Mouse (Mus musculus) hindbrain, embryonic 11.5 days (tissue): Measurements from ENCODE around the gene Gsdma2. TPM values are rescaled to one million over a fixed set of nuclear protein-coding genes. Genes with fewer than 3 reads are reported as not detected.
"Not testable (repeated sequence)": the region's sequence is repeated elsewhere in the genome, so short reads cannot be mapped to it uniquely, and the experiment has no call there.

Experiments used
- ATAC-seq: fragments of 200-750 bp; cut with Nextera tagmentation; 2 replicates; pipeline ENCODE4 v1.8.0; 2017; ENCODE audit warnings: mild to moderate bottlenecking, moderate TSS enrichment, moderate library complexity; ENCODE audit not compliant: low FRiP score
- DNase-seq: peaks from one replicate; pipeline ENCODE4 v3.0.0-alpha.2; 2015; ENCODE audit warnings: low spot score
- H3K27ac ChIP-seq: fragments of 300-500 bp; sonication (generic); 2 replicates; pipeline ENCODE4 v1.5.1; 2014; ENCODE audit warnings: mild to moderate bottlenecking, low read depth, low read length
- H3K27me3 ChIP-seq: fragments of 300-500 bp; sonication (generic); 2 replicates; pipeline ENCODE4 v1.6.1; 2014; ENCODE audit warnings: mild to moderate bottlenecking, low read length, moderate library complexity, mixed read lengths; ENCODE audit not compliant: control insufficient read depth, insufficient read depth
- H3K36me3 ChIP-seq: fragments of 300-500 bp; sonication (generic); 2 replicates; pipeline ENCODE4 v1.6.1; 2014; ENCODE audit warnings: mild to moderate bottlenecking, low read length, moderate library complexity, mixed read lengths; ENCODE audit not compliant: control insufficient read depth, insufficient read depth
- H3K4me1 ChIP-seq: fragments of 300-500 bp; sonication (generic); replicated peaks from 2 replicates; pipeline ENCODE4 v1.6.1; 2014; ENCODE audit warnings: low read length, mixed read lengths; ENCODE audit not compliant: control insufficient read depth, insufficient read depth
- H3K4me2 ChIP-seq: fragments of 300-500 bp; sonication (generic); replicated peaks from 2 replicates; pipeline ENCODE4 v1.6.1; 2014; ENCODE audit warnings: mild to moderate bottlenecking, low read depth, low read length
- H3K4me3 ChIP-seq: fragments of 300-500 bp; sonication (generic); 2 replicates; pipeline ENCODE4 v1.5.1; 2014; ENCODE audit warnings: low read depth, low read length
- H3K9ac ChIP-seq: fragments of 300-500 bp; sonication (generic); 2 replicates; pipeline ENCODE4 v1.6.1; 2014; ENCODE audit warnings: low read depth, low read length
- H3K9me3 ChIP-seq: fragments of 300-500 bp; sonication (generic); 2 replicates; pipeline ENCODE4 v1.6.1; 2016; ENCODE audit warnings: low read length; ENCODE audit not compliant: control insufficient read depth
- WGBS: fragments of 180-500 bp; shearing (Covaris S2); extraction: QIAGEN DNeasy Blood & Tissue Kit; methylation state at CpG from one replicate; pipeline ENCODE4 v1.1.7; 2014; 5-methylcytosine and 5-hydroxymethylcytosine counted together
- polyA plus RNA-seq: library from polyadenylated mRNA; unstranded; fragments of >200 nt; fragmentation: Nextera tagmentation; extraction: Ambion mirVana; gene quantifications from 2 replicates; pipeline ENCODE4 v1.2.1, GENCODE M21; 2014

The Gsdma2 gene
- polyA plus RNA-seq, 1 experiment from 2014 or later: not detected

DNA sequence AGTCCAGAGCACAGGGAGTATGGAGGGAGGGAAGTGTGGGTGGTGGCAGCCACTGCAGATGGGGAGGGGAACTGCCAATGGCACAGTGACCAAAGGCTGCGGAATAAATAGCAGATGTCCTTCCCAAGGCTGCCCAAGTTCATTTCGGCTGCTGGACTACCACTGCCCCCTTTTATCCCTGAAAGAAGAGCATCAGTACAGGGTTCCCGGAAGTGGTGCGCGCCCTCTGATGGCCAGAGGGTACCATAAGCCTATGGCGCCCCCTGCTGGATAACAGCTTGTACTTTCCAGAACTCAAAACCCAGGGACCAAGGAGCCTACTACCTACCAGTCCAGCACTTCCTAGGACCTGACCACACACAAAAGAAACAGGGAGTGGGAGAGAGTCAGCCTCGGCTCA, 26.6 kb downstream of the Gsdma2 start:
- H3K36me3 ChIP-seq, H3K9ac ChIP-seq, H3K27me3 ChIP-seq, H3K4me2 ChIP-seq, ATAC-seq, H3K27ac ChIP-seq, H3K4me3 ChIP-seq, H3K9me3 ChIP-seq, H3K4me1 ChIP-seq: not testable (repeated sequence)
- peak; percentile 72 for DNase-seq
- WGBS: 3% methylated on average over 6 of the region's 7 CpGs

DNA sequence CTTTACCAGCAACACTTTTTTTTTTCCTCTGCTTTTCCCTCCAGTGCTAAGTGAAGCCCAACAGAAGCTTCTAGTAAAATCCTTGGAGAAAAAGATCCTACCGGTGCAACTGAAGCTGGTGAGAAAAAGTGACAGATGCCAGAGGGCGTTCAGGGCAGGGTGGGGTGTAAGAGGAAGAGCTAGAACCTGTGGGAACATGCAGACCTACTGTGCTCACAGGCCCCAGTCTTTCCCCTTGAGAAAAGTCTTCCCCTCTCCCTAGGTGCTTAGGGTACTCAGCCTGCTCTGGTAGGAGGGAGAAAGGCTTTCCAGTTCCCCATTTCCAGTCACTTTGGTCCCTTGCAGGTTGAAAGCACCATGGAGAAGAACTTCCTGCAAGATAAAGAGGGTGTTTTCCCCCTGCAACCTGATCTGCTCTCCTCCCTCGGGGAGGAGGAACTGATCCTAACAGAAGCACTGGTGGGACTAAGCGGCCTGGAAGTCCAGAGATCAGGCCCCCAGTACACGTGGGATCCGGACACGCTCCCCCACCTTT, 29.3 kb downstream of the Gsdma2 start:
- H3K27me3 ChIP-seq: no peaks in the 10 kb centered on the region
- no peak overlapping the region for H3K27ac ChIP-seq
- DNase-seq: no peak
- no peaks in the 10 kb centered on the region for H3K4me1 ChIP-seq
- H3K36me3 ChIP-seq: no peaks in the 10 kb centered on the region
- no peak overlapping the region for H3K9ac ChIP-seq
- no peak overlapping the region for H3K4me2 ChIP-seq
- H3K4me3 ChIP-seq: no peak overlapping the region
- H3K9me3 ChIP-seq: no peaks in the 10 kb centered on the region
- ATAC-seq: no peak
- 52% methylated on average over 7 of the region's 7 CpGs for WGBS

DNA sequence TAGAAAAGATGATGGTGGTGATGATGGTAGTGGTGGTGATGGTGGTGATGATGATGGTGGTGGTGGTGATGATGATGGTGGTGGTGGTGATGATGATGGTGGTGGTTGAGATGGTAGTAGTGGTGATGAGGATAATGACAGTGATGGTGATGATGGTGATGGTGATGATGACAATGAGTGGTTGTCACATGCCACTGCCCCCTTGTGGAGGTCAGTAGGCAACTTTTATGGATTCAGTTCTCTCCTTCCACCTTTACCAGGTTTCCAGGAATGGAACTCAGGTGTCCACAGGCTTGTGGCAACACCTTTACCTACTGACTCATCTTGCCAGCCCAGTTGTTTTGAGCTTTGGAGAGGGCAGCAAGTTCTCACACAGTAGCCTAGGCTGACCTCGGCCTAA, 33.5 kb downstream of the Gsdma2 start:
- no peak overlapping the region for H3K9ac ChIP-seq
- H3K36me3 ChIP-seq: no peaks in the 10 kb centered on the region
- 84% methylated on average over 1 of the region's 1 CpGs for WGBS
- no peaks in the 10 kb centered on the region for H3K27me3 ChIP-seq
- no peak overlapping the region for H3K4me2 ChIP-seq
- no peak overlapping the region for H3K27ac ChIP-seq
- no peak overlapping the region for H3K4me3 ChIP-seq
- H3K4me1 ChIP-seq: no peaks in the 10 kb centered on the region
- H3K9me3 ChIP-seq: no peaks in the 10 kb centered on the region
- ATAC-seq (no peak), DNase-seq (no peak)

DNA sequence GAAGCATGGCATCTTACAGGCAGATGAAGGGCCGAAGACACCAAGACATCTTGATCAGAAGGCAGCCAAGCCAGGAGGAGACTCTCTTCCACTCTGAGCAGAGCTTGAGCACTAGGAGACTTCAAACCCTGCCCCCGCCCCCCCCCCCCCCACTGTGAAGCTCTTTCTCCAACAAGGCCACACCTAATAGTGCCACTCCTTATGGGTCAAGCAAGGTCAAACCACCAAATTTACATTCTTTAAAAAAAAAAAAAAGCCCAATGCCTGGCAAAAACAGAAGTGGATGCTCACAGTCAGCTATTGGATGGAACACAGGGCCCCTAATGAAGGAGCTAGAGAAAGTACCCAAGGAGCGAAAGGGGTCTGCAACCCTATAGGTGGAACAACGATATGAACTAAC, 34.0 kb downstream of the Gsdma2 start:
- H3K4me1 ChIP-seq, H3K9ac ChIP-seq, H3K4me2 ChIP-seq, H3K27ac ChIP-seq, H3K36me3 ChIP-seq, H3K27me3 ChIP-seq, H3K9me3 ChIP-seq, H3K4me3 ChIP-seq, ATAC-seq, DNase-seq: not testable (repeated sequence)
- WGBS: 85% methylated on average over 4 of the region's 4 CpGs

DNA sequence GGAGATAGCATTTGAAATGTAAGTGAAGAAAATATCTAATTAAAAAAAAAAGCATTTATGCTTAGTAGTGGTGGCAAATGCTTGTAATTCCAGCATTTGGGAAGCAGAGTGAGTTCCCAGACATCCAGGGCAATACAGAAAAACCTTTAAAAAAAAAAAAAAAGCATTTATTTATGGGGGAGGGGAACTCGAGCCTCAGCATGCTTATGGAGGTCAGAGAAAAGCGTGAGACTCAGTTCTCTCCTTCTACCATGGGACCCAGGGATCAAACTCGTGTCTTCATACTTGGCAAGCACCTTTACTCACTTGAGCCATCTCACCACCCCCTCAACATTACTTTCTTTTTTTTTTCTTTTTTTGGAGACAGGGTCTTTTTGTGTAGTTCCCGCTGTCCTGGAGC, 34.6 kb downstream of the Gsdma2 start:
- Histone ChIP-seq H3K4me1 (no peaks in the 10 kb centered on the region), H3K27ac (no peak overlapping the region), H3K36me3 (no peaks in the 10 kb centered on the region), H3K27me3 (no peaks in the 10 kb centered on the region), H3K9ac (no peak overlapping the region), H3K4me3 (no peak overlapping the region), H3K4me2 (no peak overlapping the region), H3K9me3 (no peaks in the 10 kb centered on the region)
- no peak for DNase-seq
- WGBS: 76% methylated on average over 4 of the region's 4 CpGs
- ATAC-seq: no peak

DNA sequence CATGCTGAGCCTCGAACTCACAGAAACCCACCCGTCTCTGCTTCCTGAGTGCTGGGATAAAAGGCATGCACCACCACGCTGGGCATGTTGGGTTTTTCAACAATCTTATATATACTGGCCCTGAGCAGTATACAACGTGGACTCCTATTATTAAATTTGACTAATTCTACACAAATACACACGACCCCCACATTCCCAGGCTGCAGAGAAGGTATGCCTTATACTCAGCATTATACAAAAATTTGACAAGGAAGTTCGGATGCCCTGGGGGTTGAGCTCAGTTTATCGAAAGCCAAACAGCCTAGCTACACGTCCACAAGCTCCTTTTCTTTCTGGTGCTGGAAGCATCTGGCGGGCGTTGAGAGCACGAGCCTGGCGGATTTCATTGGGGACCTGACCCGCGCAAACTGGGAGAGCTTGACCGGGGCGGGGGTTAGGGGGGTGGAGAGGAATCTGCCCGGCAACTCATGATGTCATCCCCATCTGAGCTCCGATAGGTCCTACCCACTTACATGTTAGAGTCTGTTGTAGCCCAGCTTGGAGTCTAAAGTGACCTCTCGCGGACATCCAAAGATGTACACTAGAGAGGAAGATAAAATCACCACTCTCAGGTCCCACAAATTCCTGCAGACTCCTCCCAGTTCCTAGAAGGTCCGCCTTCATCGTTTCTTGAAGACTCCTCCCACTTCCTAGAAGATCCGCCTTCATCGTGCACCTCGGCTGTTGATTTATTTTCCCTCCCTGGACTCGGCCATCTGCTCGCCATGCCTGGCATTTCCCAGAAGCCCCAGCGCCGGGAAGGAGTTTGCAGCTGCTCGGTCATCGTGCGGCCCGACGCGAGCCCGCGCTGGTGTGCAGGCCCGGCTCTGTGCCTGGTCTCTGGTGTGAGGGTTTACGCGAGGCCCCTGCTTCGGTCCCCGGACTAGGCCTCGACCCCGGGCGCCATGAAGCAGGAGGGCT, 35.5 kb downstream of the Gsdma2 start, which contains the start of gene Psmd3:
Gene Psmd3 (plus strand): TSS at position 769 of the 960 bp plus-strand sequence.
- Histone ChIP-seq H3K27ac (peak within 1 kb of the TSS; percentile 39; the same call in 1 of the 2 replicates), H3K27me3 (no peaks in the 10 kb centered on the region), H3K9ac (peak within 1 kb of the TSS; percentile 94), H3K4me2 (peak within 1 kb of the TSS; percentile 76), H3K4me3 (peak within 1 kb of the TSS; percentile 96), H3K4me1 (no peaks in the 10 kb centered on the region), H3K9me3 (no peaks in the 10 kb centered on the region), H3K36me3 (no peaks in the 10 kb centered on the region)
- ATAC-seq (peak; percentile 97), DNase-seq (peak; percentile 98)
- 6% methylated on average over 45 of the region's 45 CpGs for WGBS

DNA sequence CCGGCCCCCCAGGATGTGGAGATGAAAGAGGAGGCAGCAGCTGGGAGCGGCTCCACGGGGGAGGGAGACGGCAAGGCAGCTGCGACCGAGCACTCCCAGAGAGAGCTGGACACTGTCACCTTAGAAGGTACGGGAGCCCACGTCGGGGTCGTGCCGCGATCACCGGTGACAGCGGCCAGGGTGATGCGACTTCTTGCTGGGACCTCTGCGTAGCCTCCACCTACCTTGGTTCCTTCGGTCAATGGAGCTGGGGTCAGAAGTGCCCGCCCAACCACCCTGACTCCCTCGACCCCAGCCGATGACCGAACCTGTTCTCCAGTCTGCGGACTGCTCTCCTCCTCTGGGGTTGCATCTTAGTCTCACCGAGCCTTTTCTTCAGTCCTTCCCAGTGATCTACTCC, 36.3 kb downstream of the Gsdma2 start:
- ATAC-seq (peak; percentile 45), DNase-seq (no peak)
- 0% methylated on average over 13 of the region's 23 CpGs for WGBS
- Histone ChIP-seq H3K4me1 (no peaks in the 10 kb centered on the region), H3K27ac (0 out of 2 replicates have a peak overlapping the region, but pooled peaks have one; percentile 39), H3K36me3 (peaks cover 4% of the 10 kb centered on the region; the same call in 1 of the 2 replicates), H3K4me3 (peak overlapping the region; percentile 96), H3K4me2 (peak overlapping the region; percentile 76), H3K9ac (peak overlapping the region; percentile 94), H3K9me3 (no peaks in the 10 kb centered on the region), H3K27me3 (no peaks in the 10 kb centered on the region)

DNA sequence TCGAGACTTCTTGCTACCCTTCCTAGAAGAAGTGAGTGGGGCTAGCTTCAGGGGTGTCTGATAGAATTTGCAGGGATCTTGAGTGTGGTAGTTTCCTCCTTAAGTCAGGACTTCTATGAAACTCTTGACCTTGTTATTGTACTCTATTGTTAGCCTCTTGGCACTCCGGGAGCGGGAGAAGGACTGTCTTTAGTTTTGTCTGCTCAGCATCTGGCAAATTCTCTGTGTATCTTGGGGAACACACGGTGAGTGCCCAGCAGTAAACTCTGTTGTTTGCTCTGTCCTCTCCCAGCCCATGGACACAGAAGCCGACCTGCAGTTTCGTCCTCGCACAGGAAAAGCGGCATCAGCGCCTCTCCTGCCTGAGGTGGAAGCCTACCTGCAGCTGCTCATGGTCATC, 39.1 kb downstream of the Gsdma2 start:
- no peak for ATAC-seq

More for the DNA sequence above, 39.1 kb downstream of the Gsdma2 start:
- 92% methylated on average over 9 of the region's 9 CpGs for WGBS
- no peak overlapping the region for H3K27ac ChIP-seq
- DNase-seq: no peak
- no peak overlapping the region for H3K4me2 ChIP-seq
- H3K4me1 ChIP-seq: no peaks in the 10 kb centered on the region
- no peak overlapping the region for H3K9ac ChIP-seq
- H3K4me3 ChIP-seq: no peak overlapping the region
- peaks cover 9% of the 10 kb centered on the region; the same call in 1 of the 2 replicates for H3K36me3 ChIP-seq
- H3K9me3 ChIP-seq: no peaks in the 10 kb centered on the region
- H3K27me3 ChIP-seq: no peaks in the 10 kb centered on the region
